Mouse (Mus musculus) embryonic facial prominence, embryonic 11.5 days (tissue): ENCODE measurements around the gene Lrp10. TPM values are rescaled to one million over a fixed set of nuclear protein-coding genes. Genes with fewer than 3 reads are reported as not detected.

Experiments used
- ATAC-seq: fragments of 200-750 bp; cut with Nextera tagmentation; replicated peaks from 2 replicates; pipeline ENCODE4 v1.8.0; 2017; ENCODE audit warnings: low read depth; ENCODE audit not compliant: insufficient number of reproducible peaks, low FRiP score, low TSS enrichment
- DNase-seq: peaks from one replicate; pipeline ENCODE4 v3.0.0-alpha.2; 2015; ENCODE audit warnings: low spot score
- H3K27ac ChIP-seq: fragments of 300-500 bp; sonication (generic); replicated peaks from 2 replicates; pipeline ENCODE4 v1.5.1; 2014; ENCODE audit warnings: mild to moderate bottlenecking, low read depth, low read length, control low read depth
- H3K27me3 ChIP-seq: fragments of 300-500 bp; sonication (generic); 2 replicates; pipeline ENCODE4 v1.6.1; 2014; ENCODE audit warnings: mild to moderate bottlenecking, low read length, moderate library complexity, mixed read lengths; ENCODE audit not compliant: control insufficient read depth, insufficient read depth
- H3K36me3 ChIP-seq: fragments of 300-500 bp; sonication (generic); replicated peaks from 2 replicates; pipeline ENCODE4 v1.6.1; 2014; ENCODE audit warnings: low read depth, mild to moderate bottlenecking, low read length, moderate library complexity, mixed read lengths; ENCODE audit not compliant: control insufficient read depth, insufficient read depth
- H3K4me1 ChIP-seq: fragments of 300-500 bp; sonication (generic); 2 replicates; pipeline ENCODE4 v1.6.1; 2014; ENCODE audit warnings: low read length, mixed read lengths; ENCODE audit not compliant: control insufficient read depth, insufficient read depth
- H3K4me2 ChIP-seq: fragments of 300-500 bp; sonication (generic); 2 replicates; pipeline ENCODE4 v1.6.1; 2014; ENCODE audit warnings: low read depth, mild to moderate bottlenecking, control low read depth, low read length, moderate library complexity
- H3K4me3 ChIP-seq: fragments of 300-500 bp; sonication (generic); 2 replicates; pipeline ENCODE4 v1.5.1; 2014; ENCODE audit warnings: low read depth, low read length, control low read depth
- H3K9ac ChIP-seq: fragments of 300-500 bp; sonication (generic); replicated peaks from 2 replicates; pipeline ENCODE4 v1.6.1; 2014; ENCODE audit warnings: mild to moderate bottlenecking, control low read depth, low read length
- H3K9me3 ChIP-seq: fragments of 300-500 bp; sonication (generic); replicated peaks from 2 replicates; pipeline ENCODE4 v1.6.1; 2016; ENCODE audit warnings: mild to moderate bottlenecking, low read length, inconsistent platforms, mixed read lengths; ENCODE audit not compliant: control insufficient read depth
- WGBS: fragments of 180-500 bp; shearing (Covaris S2); extraction: QIAGEN DNeasy Blood & Tissue Kit; methylation state at CpG from one replicate; pipeline ENCODE4 v1.1.7; 2014; 5-methylcytosine and 5-hydroxymethylcytosine counted together
- polyA plus RNA-seq: library from polyadenylated mRNA; unstranded; fragments of >200 nt; fragmentation: Nextera tagmentation; extraction: Ambion mirVana; gene quantifications from 2 replicates; pipeline ENCODE4 v1.2.1, GENCODE M21; 2014

Gene Lrp10
- polyA plus RNA-seq, 1 experiment from 2014 or later = 13.9 TPM

DNA sequence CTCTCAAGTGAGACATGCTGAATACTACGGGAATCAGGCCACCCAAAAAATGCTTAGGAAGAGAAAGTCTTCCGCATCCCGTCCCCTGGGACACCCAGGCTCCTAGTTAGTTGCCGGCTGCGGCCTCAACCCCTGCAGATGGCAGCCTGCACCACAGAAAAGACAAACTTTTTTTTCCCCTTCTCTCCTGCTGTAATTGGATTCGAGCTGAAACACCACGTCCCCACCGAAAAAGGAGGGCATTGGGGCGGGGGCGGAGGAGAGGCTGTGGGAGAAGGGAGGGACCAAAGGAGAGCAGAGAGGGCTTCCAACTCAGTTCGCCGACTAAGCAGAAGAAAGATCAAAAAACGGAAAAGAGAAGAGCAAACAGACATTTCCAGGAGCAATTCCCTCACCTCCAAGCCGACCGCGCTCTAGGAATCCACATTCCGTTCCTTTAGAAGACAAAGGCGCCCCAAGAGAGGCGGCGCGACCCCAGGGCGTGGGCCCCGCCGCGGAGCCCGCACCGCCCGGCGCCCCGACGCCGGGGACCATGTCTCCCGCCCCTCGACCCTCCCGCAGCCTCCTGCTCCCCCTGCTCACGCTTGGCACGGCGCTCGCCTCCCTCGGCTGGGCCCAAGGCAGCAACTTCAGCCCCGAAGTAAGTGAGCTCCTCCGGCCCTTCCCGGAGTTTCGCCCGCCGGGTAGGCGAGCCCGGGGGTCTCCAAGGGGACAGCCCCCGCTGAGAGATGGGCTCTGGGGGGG is 32.4 kb upstream of the Lrp10 start, which contains the start of gene Mmp14:
Gene Mmp14, plus strand, starts transcription at position 279 of the 744 bp plus-strand sequence.
- H3K4me2 ChIP-seq = peak within 1 kb of the TSS; percentile 56
- peak; percentile 84 for DNase-seq
- H3K9me3 ChIP-seq = no peaks in the 10 kb centered on the region
- H3K27ac ChIP-seq = peak within 1 kb of the TSS; percentile 96
- H3K4me1 ChIP-seq = peaks cover 2% of the 10 kb centered on the region
- H3K4me3 ChIP-seq = peak within 1 kb of the TSS; percentile 85
- H3K9ac ChIP-seq = peak within 1 kb of the TSS; percentile 98
- WGBS = under 1% methylated on average over 48 of the region's 49 CpGs
- no peaks in the 10 kb centered on the region; the same call in 1 of the 2 replicates for H3K36me3 ChIP-seq
- ATAC-seq = peak; percentile 45
- no peaks in the 10 kb centered on the region for H3K27me3 ChIP-seq

DNA sequence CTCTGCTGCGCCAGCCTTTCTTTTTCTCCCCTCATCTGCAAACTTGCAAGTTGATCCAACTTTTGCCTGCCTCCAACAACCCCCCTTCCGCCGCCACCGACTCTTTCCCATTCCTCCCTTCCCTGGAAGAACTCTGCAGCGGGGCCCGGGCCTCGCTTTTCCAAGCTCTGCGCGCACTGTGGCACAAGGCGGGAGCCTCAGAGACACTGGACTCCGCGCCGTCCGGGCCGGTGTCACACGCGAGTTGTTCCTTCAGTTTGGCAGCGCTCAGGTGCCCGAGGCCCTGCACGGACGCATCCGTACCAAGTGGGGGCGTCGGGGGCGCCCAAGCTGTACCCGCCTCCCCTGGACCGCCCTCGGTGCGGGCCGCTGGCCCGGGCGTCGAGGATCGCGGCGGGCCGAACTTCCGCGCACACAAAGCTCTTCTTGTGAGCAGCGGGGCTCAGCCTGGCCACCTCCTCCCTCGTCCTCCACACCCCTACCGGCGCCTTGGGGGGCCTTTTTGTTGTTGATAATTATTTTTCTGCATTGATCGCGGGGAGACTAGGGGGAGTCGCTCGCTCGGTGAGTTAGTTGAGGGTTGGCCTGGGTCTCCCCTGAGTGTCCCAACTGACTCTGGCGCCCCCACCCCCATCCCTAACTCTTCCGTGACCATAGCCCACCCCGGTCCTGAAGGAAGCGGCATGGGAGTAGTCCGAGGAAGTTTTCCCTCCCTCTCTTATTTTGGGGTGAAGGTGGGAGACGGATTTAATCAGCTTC is 31.7 kb upstream of the Lrp10 start:
- Histone ChIP-seq H3K4me3 (peak overlapping the region; percentile 85), H3K9ac (peak overlapping the region; percentile 98), H3K27me3 (no peaks in the 10 kb centered on the region), H3K36me3 (peaks cover 3% of the 10 kb centered on the region; the same call in 1 of the 2 replicates), H3K4me1 (peaks cover 2% of the 10 kb centered on the region), H3K4me2 (peak overlapping the region; percentile 56), H3K27ac (peak overlapping the region; percentile 96), H3K9me3 (no peaks in the 10 kb centered on the region)
- DNase-seq (peak; percentile 57), ATAC-seq (0 out of 2 replicates have a peak, but pooled peaks have one; percentile 12)
- 1% methylated on average over 54 of the region's 54 CpGs for WGBS

- Histone ChIP-seq H3K27ac (no peak overlapping the region), H3K9me3 (no peaks in the 10 kb centered on the region), H3K4me1 (peaks cover 2% of the 10 kb centered on the region), H3K27me3 (no peaks in the 10 kb centered on the region), H3K36me3 (peaks cover 3% of the 10 kb centered on the region), H3K4me2 (peak overlapping the region; percentile 56), H3K4me3 (peak overlapping the region; percentile 85), H3K9ac (peak overlapping the region; percentile 98)
- 34% methylated on average over 17 of the region's 17 CpGs for WGBS
- DNase-seq = peak; percentile 30
- peak; percentile 9; the same call in 1 of the 2 replicates for ATAC-seq
Measured at GRCm38 (mm10) chr14:54432837-54433830, 30.8 kb upstream of the Lrp10 start.

DNA sequence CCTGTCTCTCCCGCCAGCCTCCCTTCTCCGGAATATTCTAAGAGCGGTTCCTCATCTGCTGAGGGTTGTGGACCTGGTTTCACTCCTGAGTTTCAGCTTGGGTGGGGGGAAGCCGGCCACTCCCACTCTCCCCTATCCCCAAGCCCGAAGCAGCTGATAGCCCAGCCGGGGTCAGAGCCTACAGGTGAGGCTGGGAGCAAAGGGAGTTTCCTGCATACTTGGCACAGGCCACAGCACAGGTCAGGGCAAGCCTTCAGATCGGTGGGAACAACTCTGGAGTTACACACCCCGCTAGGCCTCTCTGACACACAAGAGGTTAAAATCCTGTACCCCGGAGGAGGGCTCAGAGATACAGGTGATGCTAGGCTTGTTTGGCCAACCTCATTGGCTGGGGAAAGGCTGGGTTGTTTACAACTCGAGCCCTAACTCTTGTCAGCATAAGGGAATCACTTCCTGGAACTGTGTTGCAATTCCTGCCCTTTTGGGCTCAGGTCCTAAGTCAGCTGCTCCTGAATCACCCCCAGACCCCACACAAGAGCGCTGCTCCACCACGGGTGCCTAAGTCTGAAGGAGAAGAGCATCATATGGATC is 29.9 kb upstream of the Lrp10 start:
- Histone ChIP-seq H3K27ac (no peak overlapping the region), H3K27me3 (no peaks in the 10 kb centered on the region), H3K9me3 (no peaks in the 10 kb centered on the region), H3K36me3 (peaks cover 3% of the 10 kb centered on the region), H3K4me1 (peaks cover 2% of the 10 kb centered on the region), H3K9ac (peak overlapping the region; percentile 98), H3K4me2 (peak overlapping the region; percentile 56), H3K4me3 (peak overlapping the region; percentile 85)
- DNase-seq (no peak), ATAC-seq (no peak)
- 69% methylated on average over 12 of the region's 12 CpGs for WGBS

- Histone ChIP-seq H3K4me3 (no peak overlapping the region), H3K9ac (no peak overlapping the region), H3K9me3 (no peaks in the 10 kb centered on the region), H3K4me2 (no peak overlapping the region), H3K27me3 (no peaks in the 10 kb centered on the region), H3K36me3 (peaks cover 8% of the 10 kb centered on the region), H3K4me1 (peaks cover 2% of the 10 kb centered on the region), H3K27ac (no peak overlapping the region)
- WGBS = 88% methylated on average over 11 of the region's 11 CpGs
- no peak for ATAC-seq
- DNase-seq = no peak
Measured at GRCm38 (mm10) chr14:54435194-54435918, 28.6 kb upstream of the Lrp10 start.

- DNase-seq = no peak
- WGBS = 82% methylated on average over 12 of the region's 12 CpGs
- peaks cover 8% of the 10 kb centered on the region for H3K36me3 ChIP-seq
- H3K4me1 ChIP-seq = peaks cover 3% of the 10 kb centered on the region; the same call in 1 of the 2 replicates
- no peaks in the 10 kb centered on the region for H3K9me3 ChIP-seq
- H3K4me3 ChIP-seq = no peak overlapping the region
- H3K4me2 ChIP-seq = no peak overlapping the region
- H3K27me3 ChIP-seq = no peaks in the 10 kb centered on the region
- no peak overlapping the region for H3K27ac ChIP-seq
- ATAC-seq = no peak
- no peak overlapping the region for H3K9ac ChIP-seq
Measured at GRCm38 (mm10) chr14:54439155-54439554, 24.8 kb upstream of the Lrp10 start.

- no peak overlapping the region for H3K4me3 ChIP-seq
- ATAC-seq (no peak), DNase-seq (no peak)
- H3K27ac ChIP-seq = no peak overlapping the region
- no peak overlapping the region for H3K4me2 ChIP-seq
- peaks cover 8% of the 10 kb centered on the region for H3K36me3 ChIP-seq
- no peaks in the 10 kb centered on the region for H3K27me3 ChIP-seq
- no peaks in the 10 kb centered on the region for H3K9me3 ChIP-seq
- no peak overlapping the region for H3K9ac ChIP-seq
- H3K4me1 ChIP-seq = peaks cover 3% of the 10 kb centered on the region; the same call in 1 of the 2 replicates
- 70% methylated on average over 7 of the region's 7 CpGs for WGBS
Measured at GRCm38 (mm10) chr14:54439610-54440009, 24.3 kb upstream of the Lrp10 start.
